Mouse (Mus musculus): ENCODE measurements at regions not wholly inside any gene's neighbourhood (a gene's known extent, or its start where the extent isn't known, plus 50 kb on each side); places are given as distances from the start of the nearest gene placed in this dataset.

DNA sequence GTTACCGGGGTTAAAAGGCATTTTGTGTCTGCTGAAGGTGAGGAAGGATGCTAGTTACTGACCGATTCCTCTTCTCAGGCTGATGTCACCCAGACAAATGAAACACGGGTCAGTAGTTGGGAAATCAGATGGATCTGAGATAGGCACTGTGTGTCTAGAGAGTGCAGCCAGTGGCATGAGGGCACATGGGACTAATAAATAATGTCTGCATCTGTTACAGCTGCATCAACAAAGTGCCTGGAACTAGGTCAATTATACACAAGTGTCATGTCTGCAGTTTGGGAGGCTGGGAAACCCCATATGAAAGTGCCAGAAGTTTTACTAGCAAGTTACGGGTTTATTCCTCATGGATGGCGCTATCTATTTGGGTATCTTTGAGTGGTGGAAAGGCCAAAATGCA lies 68.8 kb downstream of the Cxcl12 start:
- no peak for DNase-seq (ENCODE audit: low spot score in 2 of 2)

DNA sequence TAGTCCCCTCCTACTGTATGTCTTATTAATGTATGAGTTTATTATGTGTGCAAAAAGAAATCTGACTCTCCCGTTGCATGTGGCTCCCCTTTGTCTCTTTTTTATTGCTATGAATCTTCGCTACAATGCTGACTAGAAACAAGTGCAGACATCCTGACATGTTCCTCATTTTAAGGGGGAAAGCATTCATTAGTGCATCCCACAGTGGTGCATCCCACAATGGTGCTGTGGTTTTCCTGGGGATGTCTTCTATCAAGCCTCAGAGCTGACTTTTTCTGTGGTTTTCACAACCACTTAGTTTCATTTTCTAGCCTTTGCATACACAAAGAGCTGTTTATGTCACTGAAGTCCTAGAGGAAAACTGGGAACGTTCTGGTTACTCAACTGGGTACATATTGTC lies 72.9 kb downstream of the Cxcl12 start:
- DNase-seq (ENCODE audit: low spot score in 2 of 2) = no peak

DNA sequence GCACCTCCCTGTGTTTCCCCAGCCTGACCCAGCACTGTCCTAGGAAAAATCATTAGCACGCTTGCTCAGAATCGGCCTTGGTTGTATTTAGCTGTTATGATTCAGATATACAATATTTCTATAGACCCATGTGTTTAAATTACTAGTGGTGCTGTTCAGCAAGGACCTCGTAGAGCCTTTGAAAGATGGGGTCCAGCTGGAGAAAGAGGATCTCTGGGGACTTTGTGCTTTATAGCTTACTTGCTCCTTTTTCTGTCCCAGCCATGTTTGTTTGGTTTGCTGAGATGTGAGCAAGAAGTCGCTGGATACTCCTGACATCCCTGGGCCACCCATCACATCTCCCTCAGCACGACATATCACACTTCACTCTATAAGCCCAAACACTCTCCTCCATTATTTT lies 77.1 kb downstream of the Cxcl12 start:
- DNase-seq (ENCODE audit: low spot score in 2 of 2) = no peak

DNA sequence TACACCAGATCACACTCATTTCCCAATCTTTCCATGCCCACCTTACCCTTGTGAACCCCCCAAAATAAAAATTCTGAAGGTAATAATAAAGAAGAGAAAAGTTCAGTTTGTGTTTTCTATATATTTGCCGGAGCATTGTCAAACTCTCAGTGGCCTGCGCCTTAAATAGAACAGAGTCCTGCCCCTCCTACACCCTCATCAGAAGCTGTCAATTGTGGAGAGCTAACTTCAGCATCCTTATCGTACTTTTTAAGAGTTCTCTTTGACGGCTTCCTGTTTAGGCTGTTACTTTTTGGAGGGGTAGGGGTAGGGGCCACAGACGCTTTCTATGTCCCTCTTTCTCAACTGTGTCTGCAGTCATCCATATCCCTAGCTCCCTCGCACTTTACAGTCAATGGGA lies 77.5 kb downstream of the Cxcl12 start:
- DNase-seq (ENCODE audit: low spot score in 2 of 2) = no peak

DNA sequence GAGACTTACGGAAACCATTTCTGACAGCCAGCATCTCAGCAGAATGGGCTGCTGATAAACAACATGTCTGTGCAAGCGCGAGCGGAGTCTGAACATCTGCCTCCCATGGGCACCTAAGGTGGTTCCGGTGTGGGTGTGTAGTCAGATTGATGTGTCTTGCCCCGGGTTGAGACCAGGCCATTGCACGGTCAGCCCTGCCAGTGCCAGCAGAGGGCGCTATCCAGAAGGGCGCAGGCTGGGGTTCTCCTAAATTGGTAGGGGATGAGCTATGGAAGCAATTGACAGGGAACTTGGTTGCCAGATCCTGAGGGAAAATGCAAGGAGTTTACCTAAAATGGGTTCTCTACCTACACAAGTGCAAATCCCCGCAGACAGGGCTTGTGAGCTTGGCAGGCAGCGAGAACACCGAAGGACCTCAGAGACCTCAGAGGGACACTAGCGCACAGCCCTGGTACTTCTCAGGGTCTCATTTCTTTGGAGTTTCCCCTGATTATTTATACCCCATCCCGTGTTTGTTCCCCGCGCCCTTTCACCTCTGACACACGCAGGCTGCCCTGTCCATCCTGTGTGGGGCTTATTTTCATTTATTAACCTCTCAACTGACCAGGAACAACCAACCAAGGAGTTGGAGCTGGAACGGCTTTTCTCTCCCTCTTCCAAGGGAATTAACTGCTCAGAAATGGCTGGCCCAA lies 81.0 kb downstream of the Cxcl12 start:
- no peak for DNase-seq (ENCODE audit: low spot score in 2 of 2)

DNA sequence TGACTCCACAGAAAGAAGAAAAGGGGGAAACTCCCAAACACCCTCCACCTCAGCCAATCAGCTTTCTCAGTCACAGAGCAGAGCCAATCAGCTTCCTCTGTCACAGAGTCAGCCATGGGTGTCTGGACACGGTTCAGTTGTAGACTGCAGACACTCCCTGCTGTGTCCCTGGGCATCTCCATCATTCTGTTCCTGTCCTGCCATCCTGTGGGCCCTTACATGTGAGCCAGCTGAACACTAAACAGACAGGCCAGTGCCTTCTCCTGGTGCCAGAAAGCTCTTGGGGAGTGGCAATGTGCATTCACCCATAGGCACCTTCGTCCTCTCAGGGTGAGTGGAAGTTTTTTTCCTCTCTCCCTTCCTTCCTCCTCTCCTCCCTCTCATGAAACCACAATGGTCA lies 81.7 kb downstream of the Cxcl12 start:
- no peak for DNase-seq (ENCODE audit: low spot score in 2 of 2)

DNA sequence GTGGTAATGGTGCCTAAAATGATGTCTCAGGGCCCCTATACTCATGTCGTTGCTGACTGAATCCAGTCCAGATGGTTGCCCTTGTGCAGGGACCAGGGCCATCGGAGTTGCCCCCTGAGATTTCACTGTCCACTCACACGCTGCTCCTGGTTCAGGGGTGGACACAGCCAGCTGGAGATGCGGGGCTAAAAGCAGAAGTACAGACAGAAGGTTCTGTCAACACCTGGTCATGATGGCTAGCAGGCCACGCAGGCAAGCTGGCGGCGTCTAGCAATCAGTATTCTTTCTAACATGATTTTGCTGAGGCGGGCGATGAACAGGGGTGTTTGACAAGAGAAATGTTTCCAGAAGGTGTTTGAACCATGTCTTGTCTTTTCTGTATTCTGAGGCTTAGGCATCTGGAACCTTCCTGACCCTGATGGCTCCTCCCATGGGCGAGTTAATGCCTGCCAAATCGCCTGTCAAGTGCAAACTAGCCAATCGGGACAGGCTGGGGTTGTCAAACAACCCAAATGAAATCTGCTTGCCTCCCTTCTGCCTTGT lies 83.1 kb downstream of the Cxcl12 start:
- DNase-seq (ENCODE audit: low spot score in 2 of 2) = no peak

DNA sequence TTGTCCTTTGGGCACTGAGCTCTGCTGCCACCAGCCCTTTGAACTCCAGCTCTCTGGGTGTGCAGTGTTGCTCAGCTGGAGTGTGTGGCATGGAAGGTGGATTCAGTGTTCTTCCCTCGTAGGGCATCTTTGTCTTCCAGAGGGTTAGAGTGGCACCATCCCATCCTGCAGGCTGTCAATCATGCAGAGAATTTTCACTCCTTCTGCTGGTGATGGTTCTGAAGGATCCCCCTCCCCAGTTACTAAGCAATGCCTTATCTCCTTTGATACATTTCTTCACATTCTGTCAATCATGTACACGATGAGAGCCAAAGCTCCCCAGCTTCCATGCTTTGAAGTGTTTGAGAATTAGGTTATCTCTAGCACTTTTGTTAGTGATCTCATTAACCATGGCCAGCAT lies 84.0 kb downstream of the Cxcl12 start:
- no peak for DNase-seq (ENCODE audit: low spot score in 2 of 2)

DNA sequence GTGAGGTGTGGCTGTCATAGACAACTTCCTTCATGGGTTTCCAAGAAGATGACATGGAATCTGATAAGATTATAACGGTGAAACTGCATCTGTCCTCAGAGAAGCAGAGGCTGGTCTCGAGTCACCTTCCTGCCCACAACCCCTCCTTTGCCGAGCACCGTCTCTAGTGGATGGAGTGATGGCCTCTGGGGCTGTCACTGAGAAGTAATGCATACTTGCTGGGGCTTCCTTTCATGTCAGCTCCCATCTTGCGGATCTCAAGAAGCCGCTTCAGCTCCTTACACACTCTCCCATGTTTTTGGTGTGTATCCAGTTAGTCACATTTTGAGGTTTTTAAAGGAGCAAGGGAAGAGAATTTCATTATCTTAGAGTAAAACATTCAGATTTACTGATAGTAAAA lies 84.7 kb downstream of the Cxcl12 start:
- DNase-seq (ENCODE audit: low spot score in 2 of 2) = no peak

DNA sequence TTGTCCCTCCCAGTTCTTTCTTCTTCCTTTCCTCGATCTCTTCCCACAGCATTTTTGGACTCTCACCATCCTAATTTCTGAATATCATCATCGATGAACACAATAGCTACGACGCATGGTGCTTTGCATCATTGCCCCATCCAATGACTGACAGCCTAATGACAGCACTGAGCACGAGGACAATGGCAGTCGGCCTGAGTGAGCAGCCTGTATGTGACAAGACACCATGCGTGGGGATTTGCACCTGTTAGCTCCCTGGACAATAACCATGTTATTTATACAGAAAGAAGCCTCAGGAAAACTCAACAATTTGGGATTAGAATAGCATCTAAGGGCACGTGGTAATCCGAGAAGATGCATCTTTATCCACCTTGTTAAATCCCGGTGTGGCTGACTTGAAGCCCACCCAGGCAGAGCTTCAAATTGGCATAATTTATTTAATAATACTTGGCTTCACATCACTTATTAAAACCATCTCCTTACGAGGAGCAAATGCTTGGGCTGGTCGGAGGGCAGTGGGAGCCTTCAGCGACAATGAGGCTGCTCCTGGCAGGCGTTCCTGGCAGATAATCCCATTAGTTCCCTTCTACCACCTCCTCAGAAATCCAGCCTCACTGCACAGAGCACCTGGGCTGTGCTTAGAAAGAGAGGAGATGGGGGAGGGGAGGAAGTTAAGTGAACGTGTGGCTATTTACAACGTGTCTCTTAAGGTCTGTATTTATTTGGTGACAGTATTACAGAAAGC lies 85.4 kb downstream of the Cxcl12 start:
- DNase-seq (ENCODE audit: low spot score in 2 of 2) = no peak

DNA sequence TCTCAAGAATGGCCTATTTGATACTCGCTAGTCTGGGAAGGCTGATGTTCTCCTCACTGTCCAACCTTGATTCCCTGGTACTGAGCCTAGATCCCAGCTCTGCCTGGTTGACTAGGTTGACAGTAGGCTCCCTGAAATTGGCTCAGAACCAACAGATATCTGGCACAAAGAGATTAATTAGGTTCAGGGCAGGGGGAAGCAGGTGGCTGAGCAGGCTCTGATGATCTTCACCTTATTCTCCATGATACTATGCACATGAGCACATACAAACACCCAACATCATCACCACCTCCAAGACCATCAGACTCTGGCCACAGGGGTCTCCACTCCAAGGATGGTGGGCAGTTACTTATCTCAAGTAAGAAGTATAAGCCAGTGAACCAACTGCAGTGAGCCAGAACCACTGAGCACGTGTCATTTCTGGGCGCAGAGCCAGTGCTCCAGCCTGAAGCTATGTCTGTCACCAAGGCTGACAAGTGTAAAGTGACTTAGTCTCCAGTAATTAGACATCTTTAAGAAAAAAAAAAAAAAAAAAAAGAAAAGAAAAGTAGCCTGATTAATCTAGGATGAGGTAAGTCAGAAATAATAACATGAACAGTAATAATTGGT lies 86.4 kb downstream of the Cxcl12 start:
- peak in 1 of 2 experiments; percentile 37 for DNase-seq (ENCODE audit: low spot score in 2 of 2)

DNA sequence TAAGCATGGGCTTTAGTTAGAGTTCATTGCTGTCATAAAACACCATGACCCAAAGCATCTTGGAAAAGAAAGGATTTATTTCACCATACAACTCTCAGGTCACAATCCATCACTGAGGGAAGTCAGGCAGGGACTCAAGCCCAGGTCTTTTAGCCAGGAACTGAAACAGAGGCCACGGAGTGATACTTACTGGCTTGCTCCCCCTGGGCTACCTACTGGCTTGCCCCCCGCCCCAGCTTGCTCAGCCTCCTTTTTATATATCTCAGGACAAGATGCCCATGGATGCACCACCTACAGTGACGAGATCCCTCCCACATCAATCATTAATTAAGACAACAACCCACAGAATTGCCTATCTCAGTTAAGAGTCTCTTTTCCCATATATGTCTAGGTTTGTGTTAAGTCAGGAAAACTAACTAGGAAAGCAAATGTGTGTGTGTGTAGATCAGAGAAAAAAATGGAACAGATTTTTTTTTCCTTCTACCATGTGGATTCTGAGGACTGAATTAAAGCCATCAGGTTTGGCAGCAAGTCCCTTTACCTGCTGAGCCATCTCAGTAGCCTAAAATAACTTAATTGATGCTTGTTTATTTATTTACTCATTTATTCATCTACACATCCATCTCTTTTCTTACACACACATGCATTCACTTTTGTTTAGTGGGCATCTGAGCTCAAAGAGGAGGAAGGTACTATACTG lies 87.2 kb downstream of the Cxcl12 start:
- DNase-seq (ENCODE audit: low spot score in 2 of 2) = no peak

DNA sequence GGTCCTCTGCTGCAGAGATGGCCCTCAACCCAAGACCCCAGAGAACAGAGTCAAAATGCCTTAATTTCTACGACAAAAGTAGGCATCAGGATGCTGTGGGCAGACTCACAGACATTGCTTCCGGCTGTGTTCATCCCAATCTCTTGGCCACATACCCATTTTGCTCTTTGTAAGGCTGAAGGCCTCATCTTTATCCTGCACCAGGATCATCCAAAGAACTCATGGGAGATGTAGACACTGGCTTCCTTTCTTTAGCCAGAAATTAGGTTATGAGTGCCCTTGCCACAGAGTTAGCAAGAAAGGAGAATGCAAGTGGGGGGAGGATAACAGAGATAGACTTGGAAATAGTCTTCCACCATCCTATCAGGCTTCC lies 87.8 kb downstream of the Cxcl12 start:
- DNase-seq (ENCODE audit: low spot score in 2 of 2) = no peak

DNA sequence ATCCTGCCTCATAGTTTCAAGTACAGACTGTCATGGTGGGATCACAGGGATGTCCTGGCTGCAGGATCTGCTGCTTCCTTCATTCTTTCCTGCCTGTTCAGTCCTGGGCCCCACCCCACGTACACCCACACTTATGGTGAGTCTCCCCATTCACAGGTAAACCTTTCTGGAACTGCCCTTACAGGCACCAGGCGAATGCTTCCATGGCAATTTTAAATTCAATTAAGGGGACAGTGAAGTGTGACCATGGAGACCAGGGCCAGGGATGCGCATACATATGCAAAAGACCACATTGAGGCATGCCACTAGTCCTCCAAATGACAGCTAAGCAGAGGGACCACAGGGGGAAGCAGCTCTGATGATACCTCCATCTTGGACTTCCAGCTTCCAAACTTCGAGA lies 89.3 kb downstream of the Cxcl12 start:
- DNase-seq (ENCODE audit: low spot score in 2 of 2) = no peak

DNA sequence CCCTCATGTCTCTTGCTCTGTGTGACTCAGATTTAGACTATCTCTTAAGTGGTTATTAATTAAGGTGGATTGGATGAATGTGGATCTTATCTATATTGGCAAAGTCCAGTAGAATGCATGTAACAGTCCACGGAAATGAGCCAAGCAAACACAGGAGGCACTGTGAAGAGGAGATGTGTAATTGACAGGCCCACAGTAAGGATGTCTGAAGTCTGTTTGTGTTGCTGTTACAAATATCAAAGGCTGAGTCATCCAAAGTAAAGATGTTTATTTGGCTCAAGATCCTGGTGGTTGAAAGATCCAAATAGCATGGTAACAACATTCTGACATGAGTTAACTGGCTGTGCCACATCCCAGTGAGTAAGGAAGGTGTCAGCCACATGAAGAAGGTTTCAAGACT lies 99.6 kb downstream of the Cxcl12 start:
- DNase-seq (ENCODE audit: low spot score in 2 of 2) = peak in 1 of 2 experiments; percentile 1

DNA sequence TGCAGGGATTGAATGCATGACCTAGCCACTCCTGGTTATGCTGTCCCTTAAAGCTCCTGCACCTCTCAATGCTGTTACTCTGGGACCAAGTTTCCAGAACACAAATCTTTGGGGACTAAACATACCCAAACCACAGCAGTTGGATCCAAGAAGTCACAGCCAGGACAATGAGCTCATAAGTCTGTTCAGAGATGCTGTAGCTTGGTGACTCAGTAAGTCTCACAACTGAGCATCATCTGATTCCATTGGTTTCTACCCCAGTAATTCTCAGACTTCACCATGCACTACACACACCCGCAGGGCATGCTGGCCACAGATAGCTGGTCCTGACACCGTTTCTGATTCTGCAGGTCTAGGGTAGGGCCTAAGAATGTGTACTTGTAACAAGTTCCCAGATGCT lies 100.0 kb downstream of the Cxcl12 start:
- peak in 1 of 2 experiments; percentile 0 for DNase-seq (ENCODE audit: low spot score in 2 of 2)

DNA sequence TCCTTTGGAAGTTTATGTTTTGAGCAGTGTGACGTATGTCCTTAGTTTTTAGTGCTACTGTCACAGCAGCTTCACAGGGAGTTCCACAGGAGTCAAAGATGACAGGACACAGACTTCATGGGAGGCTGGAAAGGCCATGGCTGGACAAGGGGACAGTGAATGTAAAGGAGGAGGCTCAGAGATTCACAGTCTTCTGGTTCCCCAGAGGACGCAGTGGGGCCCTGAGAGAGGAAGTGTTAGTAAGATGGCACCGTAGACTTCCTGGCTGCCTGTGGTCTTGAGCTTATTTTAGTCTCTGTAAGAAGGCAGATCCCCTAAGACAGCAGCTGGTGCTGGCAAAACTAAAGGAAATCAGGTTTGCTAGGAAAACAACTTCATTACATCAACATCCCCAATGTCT lies 101.9 kb downstream of the Cxcl12 start:
- DNase-seq (ENCODE audit: low spot score in 2 of 2) = no peak

DNA sequence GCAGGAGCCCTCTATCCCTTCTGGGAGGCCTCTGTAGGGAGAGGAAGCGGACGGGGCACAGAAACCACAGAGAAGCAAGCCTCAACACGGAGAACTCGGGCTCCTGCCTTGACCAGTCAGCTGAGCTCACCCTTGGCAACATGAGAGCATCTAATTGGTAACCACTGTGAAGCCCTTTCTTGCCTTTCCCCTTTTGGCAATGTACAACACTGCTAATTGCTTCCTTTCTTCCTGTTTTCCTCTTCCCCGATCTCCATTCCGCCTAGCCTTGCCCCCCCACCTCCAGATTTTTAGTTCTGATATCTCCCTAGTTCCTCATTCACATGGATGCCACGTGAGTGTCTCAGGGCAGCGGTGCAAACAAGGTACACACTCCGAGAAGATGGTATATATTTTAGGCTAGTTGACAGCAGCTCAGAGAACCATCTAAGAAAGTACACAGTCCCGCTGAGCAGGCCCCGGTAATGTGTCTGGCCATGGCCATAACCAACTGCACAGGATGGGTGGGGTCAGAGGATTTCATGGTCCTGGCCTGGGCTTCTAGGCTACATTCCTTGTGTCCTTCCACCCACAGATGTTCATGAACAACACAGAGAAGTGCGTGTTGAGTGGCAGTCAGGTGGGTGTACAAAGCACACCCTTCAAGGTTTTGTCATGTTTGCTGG lies 103.4 kb downstream of the Cxcl12 start:
- DNase-seq (ENCODE audit: low spot score in 2 of 2) = no peak

DNA sequence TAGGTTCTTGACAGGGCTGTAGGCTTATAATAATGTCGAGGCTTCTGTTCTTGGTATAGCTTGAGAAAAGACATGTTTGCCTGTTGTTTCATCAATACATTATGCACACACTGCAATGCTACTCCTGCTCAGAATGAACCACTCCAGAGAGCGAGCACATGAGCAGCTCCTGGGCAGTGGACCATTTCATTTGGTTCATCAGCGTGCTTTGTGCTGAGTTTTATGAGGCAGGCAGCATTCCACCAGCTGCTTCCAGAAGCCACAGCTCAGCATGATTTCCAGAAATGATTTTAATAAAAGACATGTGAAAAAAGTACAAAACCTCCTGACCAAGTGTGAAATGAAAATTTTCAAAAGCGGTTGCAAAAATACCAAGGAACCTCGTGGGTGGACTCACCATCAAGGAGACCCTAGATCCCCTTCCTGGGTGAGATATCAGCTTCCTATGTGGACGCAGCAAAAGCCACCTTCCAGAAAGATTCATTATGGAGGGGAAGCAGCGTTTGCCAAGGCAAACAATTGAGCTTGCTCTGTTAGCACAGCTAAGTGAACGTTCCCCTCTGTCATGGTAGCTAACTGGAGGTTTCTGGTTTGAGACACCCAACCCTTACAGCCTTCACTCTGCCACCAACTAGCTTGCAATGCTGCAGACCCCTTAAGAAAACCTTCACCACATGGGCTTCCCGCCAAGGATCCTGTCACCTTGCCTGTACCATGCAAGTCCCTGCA lies 104.1 kb downstream of the Cxcl12 start:
- no peak for DNase-seq (ENCODE audit: low spot score in 2 of 2)

DNA sequence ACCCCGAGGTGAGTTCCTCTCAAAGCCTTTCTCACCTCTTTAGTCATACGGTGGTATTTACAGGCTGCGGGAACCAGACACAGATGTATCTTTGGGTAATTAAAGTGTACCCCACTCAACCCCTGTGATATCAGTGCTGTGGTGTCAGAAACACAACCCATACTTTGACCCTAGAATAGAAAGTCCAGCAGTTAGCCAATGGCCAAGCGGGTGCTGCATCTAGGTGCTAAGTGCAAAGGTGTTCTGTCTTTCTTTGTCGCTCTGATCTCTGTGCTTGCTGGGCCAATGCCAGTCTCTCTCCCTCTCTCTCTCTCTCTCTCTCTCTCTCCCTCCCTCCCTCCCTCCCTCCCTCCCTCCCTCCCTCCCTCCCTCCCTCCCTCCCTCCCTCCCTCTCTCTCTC lies 107.6 kb downstream of the Cxcl12 start:
- DNase-seq (ENCODE audit: low spot score in 2 of 2) = no peak

DNA sequence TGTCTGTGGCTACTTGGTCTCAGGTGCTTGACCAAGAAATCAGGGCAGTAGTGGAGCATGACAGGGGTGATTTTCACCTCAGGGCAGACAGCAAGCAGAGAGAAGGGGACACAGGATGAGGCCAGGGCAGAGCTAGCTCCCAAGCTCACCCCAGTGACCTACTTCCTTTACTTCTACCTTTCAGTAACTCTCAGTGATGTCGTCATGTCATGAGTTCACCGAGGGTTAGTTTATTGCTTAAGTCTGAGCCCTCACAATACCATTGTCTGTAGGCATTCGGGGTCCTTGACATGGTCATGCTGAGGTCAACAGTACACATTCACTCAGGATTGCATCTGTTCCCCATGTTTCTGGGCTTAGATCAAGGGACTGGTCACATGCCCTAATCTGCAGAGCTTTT lies 108.5 kb downstream of the Cxcl12 start:
- no peak for DNase-seq (ENCODE audit: low spot score in 2 of 2)

Data from left cerebral cortex, adult 9 months (tissue).